Mouse (Mus musculus) hindbrain, postnatal 0 days (tissue): ENCODE data around the gene Bpifc. TPM values are rescaled to one million over a fixed set of nuclear protein-coding genes. Genes with fewer than 3 reads are reported as not detected.

Experiments
- ATAC-seq: fragments of 200-750 bp; cut with Nextera tagmentation; 2 replicates; pipeline ENCODE4 v1.8.0; 2017; ENCODE audit warnings: mild to moderate bottlenecking, moderate TSS enrichment, moderate library complexity
- DNase-seq: peaks from one replicate; pipeline ENCODE4 v3.0.0-alpha.2; 2015; ENCODE audit warnings: low spot score
- H3K27ac ChIP-seq: fragments of 300-500 bp; sonication (generic); 2 replicates; pipeline ENCODE4 v1.5.1; 2014; ENCODE audit warnings: mild to moderate bottlenecking
- H3K27me3 ChIP-seq: fragments of 300-500 bp; sonication (generic); 2 replicates; pipeline ENCODE4 v1.6.1; 2014; ENCODE audit warnings: low read length, mixed read lengths; ENCODE audit not compliant: insufficient read depth
- H3K36me3 ChIP-seq: fragments of 300-500 bp; sonication (generic); 2 replicates; pipeline ENCODE4 v1.6.1; 2014; ENCODE audit warnings: low read length, mixed read lengths; ENCODE audit not compliant: insufficient read depth
- H3K4me1 ChIP-seq: fragments of 300-500 bp; sonication (generic); 2 replicates; pipeline ENCODE4 v1.6.1; 2014; ENCODE audit warnings: antibody characterized with exemption, low read length, mixed read lengths; ENCODE audit not compliant: insufficient read depth
- H3K4me2 ChIP-seq: fragments of 300-500 bp; sonication (generic); 2 replicates; pipeline ENCODE4 v1.6.1; 2014; ENCODE audit warnings: low read depth, mild to moderate bottlenecking, low read length, moderate library complexity, mixed read lengths
- H3K4me3 ChIP-seq: fragments of 300-500 bp; sonication (generic); 2 replicates; pipeline ENCODE4 v1.5.1; 2014; ENCODE audit warnings: low read length
- H3K9ac ChIP-seq: fragments of 300-500 bp; sonication (generic); replicated peaks from 2 replicates; pipeline ENCODE4 v1.6.1; 2014; ENCODE audit warnings: mild to moderate bottlenecking, low read length, moderate library complexity, mixed read lengths
- H3K9me3 ChIP-seq: fragments of 300-500 bp; sonication (generic); 2 replicates; pipeline ENCODE4 v1.6.1; 2016; ENCODE audit warnings: low read length, mixed read lengths
- CTCF ChIP-seq: IDR thresholded peaks from 2 replicates; pipeline ENCODE4 v1.5.1; 2016; ENCODE audit warnings: antibody characterized with exemption, control low read depth, low read depth
- WGBS: fragments of 180-500 bp; shearing (Covaris S2); extraction: QIAGEN DNeasy Blood & Tissue Kit; methylation state at CpG from one replicate; pipeline ENCODE4 v1.1.7; 2014; 5-methylcytosine and 5-hydroxymethylcytosine counted together
- polyA plus RNA-seq: library from polyadenylated mRNA; unstranded; fragments of >200 nt; fragmentation: Nextera tagmentation; extraction: Ambion mirVana; gene quantifications from 2 replicates; pipeline ENCODE4 v1.2.1, GENCODE M21; 2015
- total RNA-seq: library from RNA; depleted of rRNA; stranded (reverse); fragments of >200 nt; gene quantifications from 2 replicates; pipeline ENCODE4 v1.2.3, GENCODE M21; 2014; rRNA removed

Bpifc gene
- total RNA-seq (0.11 TPM in 1 of 2 replicates, not detected in the other), polyA plus RNA-seq (0.11 and 0.20 TPM in 2 replicates)

DNA sequence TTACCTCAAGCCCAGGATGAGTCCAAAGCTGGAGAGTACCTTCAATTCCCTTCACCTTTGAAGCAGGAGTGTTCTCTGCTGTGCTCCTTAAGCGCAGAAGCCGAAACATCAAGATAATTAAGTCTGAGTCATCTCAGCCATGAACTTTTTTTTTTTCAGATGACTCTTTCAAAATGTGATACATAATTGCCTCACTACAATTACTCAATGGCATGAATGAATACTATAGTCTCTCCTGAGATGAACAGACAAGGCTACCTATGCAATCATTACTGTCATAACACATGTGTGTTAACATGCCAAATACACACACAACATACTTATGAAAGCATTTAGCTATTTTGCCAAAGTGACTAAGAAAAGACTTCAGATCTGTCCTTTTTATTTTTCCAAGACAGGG, at the start of gene Bpifc:
Gene Bpifc, minus strand, starts transcription at position 115 of the 400 bp plus-strand sequence.
- no peak within 1 kb of the TSS for H3K9ac ChIP-seq
- no peak within 1 kb of the TSS; the same call in 1 of the 2 replicates for H3K27ac ChIP-seq
- no peak for TF ChIP-seq CTCF
- ATAC-seq (no peak), DNase-seq (no peak)
- H3K9me3 ChIP-seq, result no peaks in the 10 kb centered on the region
- H3K4me2 ChIP-seq, result no peak within 1 kb of the TSS
- no peaks in the 10 kb centered on the region for H3K4me1 ChIP-seq
- no peak within 1 kb of the TSS for H3K4me3 ChIP-seq
- H3K36me3 ChIP-seq, result no peaks in the 10 kb centered on the region
- 88% methylated on average over 2 of the region's 2 CpGs for WGBS
- no peaks in the 10 kb centered on the region for H3K27me3 ChIP-seq

DNA sequence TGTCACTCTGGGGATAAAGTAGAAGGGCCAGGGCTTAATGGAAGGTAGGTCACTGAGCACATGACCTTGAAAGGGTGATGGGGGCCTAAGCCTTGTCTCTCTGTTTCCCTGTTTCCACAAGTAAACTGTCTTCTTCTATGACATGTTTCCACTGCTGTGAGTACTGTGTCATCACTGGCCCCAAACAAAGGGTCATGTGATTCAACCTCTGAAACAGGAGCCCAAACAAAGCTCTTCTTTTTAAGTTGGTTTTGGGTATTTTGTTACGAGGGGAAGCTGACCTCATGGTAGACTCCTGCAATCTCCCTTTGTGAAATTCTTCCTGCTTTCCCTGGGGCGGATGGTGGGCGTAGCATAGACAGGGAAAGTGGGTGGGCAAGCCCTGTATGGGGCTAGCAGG, 48.6 kb upstream of the Bpifc start:
- Histone ChIP-seq H3K9me3 (no peaks in the 10 kb centered on the region), H3K27me3 (no peaks in the 10 kb centered on the region), H3K9ac (no peak overlapping the region), H3K4me2 (no peak overlapping the region), H3K4me3 (no peak overlapping the region), H3K27ac (no peak overlapping the region), H3K4me1 (no peaks in the 10 kb centered on the region), H3K36me3 (peaks cover 12% of the 10 kb centered on the region; the same call in 1 of the 2 replicates)
- TF ChIP-seq CTCF, result no peak
- DNase-seq, result no peak
- 54% methylated on average over 3 of the region's 3 CpGs for WGBS
- ATAC-seq, result no peak

DNA sequence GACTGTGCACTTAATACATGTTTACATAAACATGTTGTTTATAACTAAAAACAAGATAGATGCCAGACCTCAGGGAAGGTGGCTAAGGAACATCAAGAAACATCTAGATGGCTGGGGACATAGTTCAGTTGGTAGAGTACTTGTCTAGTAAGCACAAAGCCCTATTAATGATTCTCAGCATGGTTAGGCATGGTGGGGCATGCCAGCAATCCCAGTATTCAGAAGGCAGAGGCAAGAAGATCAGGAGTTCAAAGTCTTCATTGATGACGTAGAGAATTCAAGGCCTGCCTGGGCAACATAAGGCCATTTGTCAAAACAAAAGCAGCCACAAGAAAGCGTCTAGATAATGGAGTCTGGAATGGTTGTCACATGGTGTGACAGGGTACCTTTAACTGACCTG, 46.0 kb upstream of the Bpifc start:
- H3K27ac ChIP-seq, result no peak overlapping the region
- no peaks in the 10 kb centered on the region for H3K27me3 ChIP-seq
- H3K36me3 ChIP-seq, result peaks cover 17% of the 10 kb centered on the region; the same call in 1 of the 2 replicates
- DNase-seq (no peak), ATAC-seq (no peak)
- no peak overlapping the region for H3K4me3 ChIP-seq
- 56% methylated on average over 2 of the region's 2 CpGs for WGBS
- H3K4me1 ChIP-seq, result no peaks in the 10 kb centered on the region
- H3K4me2 ChIP-seq, result no peak overlapping the region
- H3K9ac ChIP-seq, result no peak overlapping the region
- no peak for TF ChIP-seq CTCF
- no peaks in the 10 kb centered on the region for H3K9me3 ChIP-seq

DNA sequence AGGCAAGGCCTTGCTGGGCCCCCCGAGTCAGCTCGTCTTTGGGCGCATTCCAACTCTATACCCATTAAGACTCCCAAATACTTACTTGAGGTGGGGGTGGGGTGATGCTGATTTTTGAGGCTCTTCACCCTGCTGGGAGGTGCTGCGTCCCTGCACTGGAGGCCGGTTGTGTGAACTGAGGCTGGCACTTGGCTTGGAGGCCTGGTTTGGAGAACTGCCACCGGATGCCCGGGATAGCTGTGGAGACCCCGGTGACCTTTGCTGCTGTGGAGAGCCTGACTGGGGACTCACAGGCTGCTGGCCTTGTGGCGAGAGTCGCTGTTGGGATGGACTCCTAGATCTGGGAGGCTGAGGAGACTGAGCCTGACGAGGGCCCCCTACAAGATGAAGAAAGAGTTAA, 45.6 kb upstream of the Bpifc start:
- no peak for ATAC-seq
- H3K4me1 ChIP-seq, result no peaks in the 10 kb centered on the region
- H3K36me3 ChIP-seq, result peaks cover 17% of the 10 kb centered on the region; the same call in 1 of the 2 replicates
- 72% methylated on average over 11 of the region's 11 CpGs for WGBS
- no peaks in the 10 kb centered on the region for H3K9me3 ChIP-seq
- no peaks in the 10 kb centered on the region for H3K27me3 ChIP-seq
- TF ChIP-seq CTCF, result no peak
- no peak overlapping the region for H3K27ac ChIP-seq
- H3K9ac ChIP-seq, result no peak overlapping the region
- no peak overlapping the region for H3K4me2 ChIP-seq
- no peak overlapping the region for H3K4me3 ChIP-seq
- DNase-seq, result no peak

DNA sequence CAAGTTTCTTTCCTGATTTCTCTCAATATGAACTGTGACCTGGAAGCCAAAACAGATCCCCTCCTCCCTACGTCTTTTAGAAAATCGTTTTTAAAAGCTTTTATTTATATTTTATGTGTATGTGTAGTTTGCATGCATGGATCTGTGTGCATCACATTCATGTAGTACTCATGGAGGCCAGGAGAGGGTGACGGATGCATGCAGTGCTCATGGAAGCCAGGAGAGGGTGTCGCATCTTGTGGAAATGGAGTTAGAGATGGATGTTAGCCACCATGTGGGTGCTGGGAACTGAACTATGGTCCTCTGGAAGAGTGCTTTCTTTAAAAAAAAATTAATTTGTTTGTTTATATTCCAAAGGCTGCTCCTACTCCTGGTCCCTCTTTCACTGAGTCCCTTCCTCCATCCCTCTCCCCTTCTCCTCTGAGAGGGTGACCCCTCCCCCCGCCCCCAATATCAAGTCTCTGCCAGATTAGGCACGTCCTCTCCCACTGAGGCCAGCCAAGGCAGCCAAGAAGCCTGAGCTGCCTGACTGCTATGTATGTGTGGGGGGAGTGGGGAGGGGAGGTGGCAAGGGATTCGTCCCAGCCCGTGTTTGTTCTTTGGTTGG, 44.7 kb upstream of the Bpifc start:
- no peak for ATAC-seq
- H3K9ac ChIP-seq, result no peak overlapping the region
- 79% methylated on average over 7 of the region's 8 CpGs for WGBS
- DNase-seq, result no peak
- no peak overlapping the region for H3K4me3 ChIP-seq
- H3K9me3 ChIP-seq, result no peaks in the 10 kb centered on the region
- H3K27ac ChIP-seq, result no peak overlapping the region
- H3K4me2 ChIP-seq, result no peak overlapping the region
- TF ChIP-seq CTCF, result peak; percentile 44
- H3K4me1 ChIP-seq, result no peaks in the 10 kb centered on the region
- H3K27me3 ChIP-seq, result no peaks in the 10 kb centered on the region
- peaks cover 17% of the 10 kb centered on the region; the same call in 1 of the 2 replicates for H3K36me3 ChIP-seq

DNA sequence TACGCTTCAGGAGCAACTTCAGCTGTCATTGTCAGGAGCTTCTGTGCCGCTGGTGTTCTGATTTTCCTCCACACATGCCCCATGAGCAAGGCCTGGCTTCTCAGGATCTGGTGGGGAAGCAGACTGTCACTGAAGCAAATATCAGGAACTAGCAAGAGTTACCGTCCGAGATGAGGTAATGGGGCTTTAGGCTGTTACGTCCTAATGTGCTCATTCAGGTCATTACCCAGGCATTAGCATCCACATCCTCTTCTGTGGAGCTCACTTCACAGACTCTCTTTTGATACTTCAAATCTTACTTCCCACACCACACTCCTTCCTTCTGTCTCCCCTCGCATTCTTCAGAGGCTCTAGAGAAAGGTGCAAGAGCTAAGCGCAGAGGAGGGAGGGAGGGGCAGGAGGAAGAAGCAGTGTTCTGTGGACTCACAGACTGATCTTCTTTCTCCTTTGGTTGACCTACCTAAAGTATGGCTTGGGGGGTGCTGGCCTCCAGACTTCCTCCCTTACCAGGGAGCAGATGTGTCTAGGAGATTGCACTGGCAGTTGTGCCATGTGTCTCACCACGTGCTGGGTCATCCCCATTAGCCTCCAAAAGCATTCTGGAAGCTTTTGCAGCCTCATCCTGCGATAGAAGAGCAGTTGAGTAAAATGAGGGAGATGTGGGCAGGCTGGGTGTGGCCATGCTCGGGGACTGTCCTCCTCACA, 41.3 kb upstream of the Bpifc start:
- Histone ChIP-seq H3K36me3 (peaks cover 17% of the 10 kb centered on the region; the same call in 1 of the 2 replicates), H3K4me1 (no peaks in the 10 kb centered on the region), H3K27me3 (no peaks in the 10 kb centered on the region), H3K4me2 (no peak overlapping the region), H3K9me3 (no peaks in the 10 kb centered on the region), H3K4me3 (no peak overlapping the region), H3K9ac (no peak overlapping the region), H3K27ac (no peak overlapping the region)
- 85% methylated on average over 10 of the region's 10 CpGs for WGBS
- DNase-seq (no peak), ATAC-seq (no peak)
- TF ChIP-seq CTCF, result no peak

DNA sequence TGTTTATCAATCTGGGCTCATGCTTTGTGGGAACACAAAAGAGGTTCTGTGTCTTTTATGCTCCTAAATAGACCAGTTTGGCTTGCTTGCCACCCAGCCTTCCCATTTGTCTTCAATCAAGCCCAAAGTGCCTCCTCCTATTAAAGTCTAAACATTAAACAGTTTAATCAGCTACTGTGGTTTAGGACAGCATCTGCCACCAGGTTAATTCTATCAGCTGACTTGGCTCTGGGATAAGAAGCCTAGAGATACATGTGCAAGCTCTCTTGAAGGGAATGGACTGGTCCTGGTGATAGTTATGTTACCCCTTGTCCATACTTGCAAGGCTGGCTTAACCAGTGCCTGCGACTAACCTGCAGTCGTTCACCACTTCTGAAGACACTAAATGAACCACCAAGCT, 38.8 kb upstream of the Bpifc start:
- ATAC-seq, result no peak
- H3K36me3 ChIP-seq, result peaks cover 5% of the 10 kb centered on the region; the same call in 1 of the 2 replicates
- no peak overlapping the region for H3K4me3 ChIP-seq
- no peaks in the 10 kb centered on the region for H3K4me1 ChIP-seq
- H3K27me3 ChIP-seq, result no peaks in the 10 kb centered on the region
- H3K9ac ChIP-seq, result no peak overlapping the region
- no peak for TF ChIP-seq CTCF
- DNase-seq, result no peak
- H3K27ac ChIP-seq, result no peak overlapping the region
- no peak overlapping the region for H3K4me2 ChIP-seq
- H3K9me3 ChIP-seq, result no peaks in the 10 kb centered on the region
- WGBS, result 82% methylated on average over 2 of the region's 2 CpGs
